Mouse (Mus musculus): ENCODE data around the gene Jaml. TPM values are rescaled to one million over a fixed set of nuclear protein-coding genes. Genes with fewer than 3 reads are reported as not detected.

Jaml gene
- polyA plus RNA-seq, 1 experiment from 2014 or later, result not detected

Other genes with a start within 250 kb of the Jaml start
- gene Kmt2a, start 197.9 kb upstream of the Jaml start, polyA plus RNA-seq (2014; fragmentation: Nextera tagmentation; extraction: Ambion mirVana), result 14.9 and 15.2 TPM in 2 replicates
- 674 and 931 TPM in 2 replicates for gene Atp5l, start 158.4 kb upstream of the Jaml start, polyA plus RNA-seq (2014; fragmentation: Nextera tagmentation; extraction: Ambion mirVana)
- 25.6 and 38.2 TPM in 2 replicates for gene Ube4a, start 113.6 kb upstream of the Jaml start, polyA plus RNA-seq (2014; fragmentation: Nextera tagmentation; extraction: Ambion mirVana)
- gene Cd3g, start 98.8 kb upstream of the Jaml start, polyA plus RNA-seq (2014; fragmentation: Nextera tagmentation; extraction: Ambion mirVana), result not detected in 2 replicates
- not detected in 2 replicates for gene Cd3d, start 97.4 kb upstream of the Jaml start, polyA plus RNA-seq (2014; fragmentation: Nextera tagmentation; extraction: Ambion mirVana)
- not detected in 2 replicates for gene Cd3e, start 69.6 kb upstream of the Jaml start, polyA plus RNA-seq (2014; fragmentation: Nextera tagmentation; extraction: Ambion mirVana)
- gene Mpzl2, start 39.4 kb upstream of the Jaml start, polyA plus RNA-seq (2014; fragmentation: Nextera tagmentation; extraction: Ambion mirVana), result 11.0 and 22.2 TPM in 2 replicates
- 2.3 and 3.0 TPM in 2 replicates for gene Mpzl3, start 24.0 kb upstream of the Jaml start, polyA plus RNA-seq (2014; fragmentation: Nextera tagmentation; extraction: Ambion mirVana)
- gene Scn2b, start 38.6 kb downstream of the Jaml start, polyA plus RNA-seq (2014; fragmentation: Nextera tagmentation; extraction: Ambion mirVana), result 4.6 and 5.3 TPM in 2 replicates
- 0.11 and 0.16 TPM in 2 replicates for gene Scn4b, start 59.2 kb downstream of the Jaml start, polyA plus RNA-seq (2014; fragmentation: Nextera tagmentation; extraction: Ambion mirVana)
- gene BC049352, start 102.8 kb downstream of the Jaml start, polyA plus RNA-seq (2014; fragmentation: Nextera tagmentation; extraction: Ambion mirVana), result not detected in 2 replicates
- 0.26 and 1.1 TPM in 2 replicates for gene Tmprss4, start 124.9 kb downstream of the Jaml start, polyA plus RNA-seq (2014; fragmentation: Nextera tagmentation; extraction: Ambion mirVana)
- 0.31 and 0.97 TPM in 2 replicates for gene Il10ra, start 190.0 kb downstream of the Jaml start, polyA plus RNA-seq (2014; fragmentation: Nextera tagmentation; extraction: Ambion mirVana)
- gene Tmprss13, start 239.9 kb downstream of the Jaml start, polyA plus RNA-seq (2014; fragmentation: Nextera tagmentation; extraction: Ambion mirVana), result 0.06 and 0.08 TPM in 2 replicates

All from kidney, embryonic 14.5 days (tissue).